ENCODE assay signal across 11 mouse cellular contexts in the genomic region with DNA sequence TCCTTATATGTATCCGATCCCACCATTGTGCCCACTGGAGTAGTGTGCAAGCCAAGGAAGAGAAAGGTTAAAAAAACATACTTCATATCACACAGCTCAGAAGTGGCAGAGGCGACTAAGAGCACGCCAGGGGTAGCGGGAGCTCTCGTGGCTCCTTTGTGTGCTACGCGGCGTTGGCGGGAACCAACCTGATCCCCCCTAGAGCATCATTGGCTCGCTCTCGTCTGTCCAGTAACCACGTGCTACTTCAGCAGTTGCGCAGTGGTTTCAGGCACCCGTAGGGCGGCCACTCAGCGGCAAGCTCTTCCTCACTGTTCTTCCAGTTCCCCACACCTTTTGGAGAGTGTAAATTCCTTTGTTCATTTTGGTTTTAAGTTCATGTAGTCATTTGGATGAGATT.
"Had no signal": no experiment of that assay in that cellular context is flagged by ENCODE, and none has a peak within 500 bp of the region (broad histone marks: within the 10 kb centered on the region; RNA-seq: fewer than 3 reads in every experiment).

No protein-coding gene starts in this region.

- H3K4me3 ChIP-seq: midbrain, embryonic 10.5 days; midbrain, embryonic 12.5 days; myocyte; neural tube, embryonic 13.5 days; neural tube, embryonic 15.5 days; stomach, embryonic 15.5 days had no signal

- H3K9me3 ChIP-seq: midbrain, embryonic 10.5 days; midbrain, embryonic 12.5 days; neural tube, embryonic 13.5 days; neural tube, embryonic 15.5 days; stomach, embryonic 15.5 days had no signal

- H3K36me3 ChIP-seq: midbrain, embryonic 10.5 days; midbrain, embryonic 12.5 days; neural tube, embryonic 13.5 days; neural tube, embryonic 15.5 days; stomach, embryonic 15.5 days had no signal

- H3K4me2 ChIP-seq: lung, embryonic 14.5 days; midbrain, embryonic 12.5 days; neural tube, embryonic 13.5 days; neural tube, embryonic 15.5 days; stomach, embryonic 15.5 days had no signal

- ATAC-seq: midbrain, embryonic 16.5 days had no signal

- H3K27me3 ChIP-seq: stomach, embryonic 15.5 days had no signal

- H3K9ac ChIP-seq: lung, embryonic 14.5 days; midbrain, embryonic 12.5 days; neural tube, embryonic 13.5 days; neural tube, embryonic 15.5 days; stomach, embryonic 15.5 days had no signal

- DNase-seq: midbrain, embryonic 14.5 days; right cerebral cortex, postnatal 14 days had no signal

- H3K4me1 ChIP-seq: midbrain, embryonic 12.5 days; neural tube, embryonic 13.5 days; neural tube, embryonic 15.5 days had no signal

- H3K27ac ChIP-seq: midbrain, embryonic 10.5 days; midbrain, embryonic 12.5 days; neural tube, embryonic 13.5 days; neural tube, embryonic 15.5 days; stomach, embryonic 15.5 days; stomach, postnatal 0 days had no signal
